Mouse (Mus musculus) megakaryocyte, embryonic 14.5 days (primary cell): ENCODE measurements at regions not wholly inside any gene's neighbourhood (a gene's known extent, or its start where the extent isn't known, plus 50 kb on each side); places are given as distances from the start of the nearest gene placed in this dataset.

Experiments
- FLI1 ChIP-seq: IDR thresholded peaks from 2 replicates; pipeline ENCODE4 v1.6.1; 2012; ENCODE audit warnings: low read length, inconsistent platforms, mixed read lengths
- GATA1 ChIP-seq: IDR thresholded peaks from 3 replicates; pipeline ENCODE4 v1.6.1; 2012; ENCODE audit warnings: mixed read lengths, low read length, inconsistent platforms, borderline replicate concordance

GRCm38 (mm10) chr13:101190249-101190830 is 357.1 kb upstream of the Slc30a5 start:
- no peak for TF ChIP-seq FLI1
- no peak for TF ChIP-seq GATA1
